Mouse (Mus musculus): Measurements from ENCODE around the gene Cxcr4.

DNA sequence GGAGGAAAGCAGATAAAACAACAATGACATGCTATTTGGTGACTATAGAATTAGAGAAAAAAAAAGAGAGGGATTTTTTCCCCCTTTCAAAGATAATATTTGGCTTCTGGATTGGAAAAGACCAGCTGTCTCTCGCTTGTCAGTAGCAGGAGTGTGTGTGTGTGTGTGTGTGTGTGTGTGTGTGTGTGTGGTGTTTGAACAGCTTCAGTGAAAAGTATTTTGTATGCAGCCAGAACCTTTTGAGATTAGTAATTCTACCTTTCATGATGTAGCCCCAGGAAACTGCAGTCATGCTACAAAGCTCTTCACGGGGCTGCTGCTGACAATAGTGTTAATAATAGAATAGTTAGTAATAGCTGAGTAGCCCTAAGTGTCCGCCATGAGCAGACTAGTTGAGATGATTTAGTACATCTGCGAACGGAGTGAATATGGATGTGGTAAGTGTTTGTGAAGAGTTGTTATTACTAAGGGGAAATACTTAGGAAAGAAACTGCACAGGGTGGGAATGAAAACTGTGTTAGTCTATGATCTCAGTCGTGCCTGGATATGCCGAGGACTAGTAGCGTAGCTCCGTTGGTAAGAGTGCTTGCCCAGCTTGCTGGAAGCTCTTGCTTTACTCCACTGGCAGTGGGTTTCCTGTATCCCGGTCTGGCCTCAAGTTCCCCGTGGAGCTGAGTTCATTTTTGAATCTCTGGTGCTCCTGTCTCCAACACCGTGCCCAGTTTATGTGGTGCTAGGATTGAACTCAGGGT is 2.4 kb upstream of the Cxcr4 start:
- TF ChIP-seq CTCF (IDR thresholded peaks at IDR 0.05; ENCODE audit: low read depth, low read length) (no peak), POLR2A (IDR thresholded peaks at IDR 0.05; ENCODE audit: borderline replicate concordance, low read depth, low read length) (no peak)

All from bone marrow macrophage, adult 2 months (primary cell).